Mouse (Mus musculus) CH12.LX (cell line): ENCODE data around the gene Ralgps2. TPM values are rescaled to one million over a fixed set of nuclear protein-coding genes. Genes with fewer than 3 reads are reported as not detected.
A peak's percentile ranks its signal among the peaks of the same experiment; 100 is the strongest.

Experiments
- DNase-seq: peaks from one replicate; pipeline ENCODE4 v3.0.0-alpha.2; 2013; ENCODE audit errors: extremely low read depth
- H3K27ac ChIP-seq: 2 replicates; pipeline ENCODE4 v1.5.1; 2012; ENCODE audit warnings: low read depth, mild to moderate bottlenecking, control low read depth, moderate library complexity; ENCODE audit not compliant: insufficient read depth
- H3K27me3 ChIP-seq: replicated peaks from 2 replicates; pipeline ENCODE3; 2012; ENCODE audit warnings: inconsistent platforms
- H3K36me3 ChIP-seq, 2 experiments: replicated peaks in 1 of 2; 2 replicates each; pipeline versions ENCODE3 to v1.6.1; 2012; ENCODE audit warnings: inconsistent platforms in 1 of 2, low read length in 1 of 2, mild to moderate bottlenecking in 1 of 2, mixed read lengths in 1 of 2, moderate library complexity in 1 of 2; ENCODE audit not compliant: control insufficient read depth in 1 of 2, insufficient read depth in 1 of 2
- H3K4me1 ChIP-seq, 2 experiments: 2 replicates each; pipeline ENCODE4 v1.6.1; 2012; ENCODE audit warnings: inconsistent platforms in 1 of 2, moderate library complexity in 1 of 2; ENCODE audit not compliant: insufficient read depth in 2 of 2, control insufficient read depth in 1 of 2
- H3K4me2 ChIP-seq: 2 replicates; pipeline ENCODE4 v1.6.1; 2012; ENCODE audit warnings: low read depth, mild to moderate bottlenecking, control low read depth; ENCODE audit not compliant: poor library complexity, insufficient read depth, severe bottlenecking
- H3K4me3 ChIP-seq, 3 experiments: fragments of 150-350 bp in 1 of 3; sonication (generic) in 1 of 3; replicated peaks in 1 of 3; 2 replicates each; pipeline versions ENCODE3 to v1.5.1; 2011 to 2012; ENCODE audit warnings: low read depth in 2 of 3, low read length in 2 of 3, mild to moderate bottlenecking in 2 of 3, moderate library complexity in 2 of 3, control low read depth in 1 of 3, improper control_type of control experiment in 1 of 3, inconsistent platforms in 1 of 3, mixed read lengths in 1 of 3; ENCODE audit not compliant: poor library complexity in 1 of 3
- H3K79me2 ChIP-seq: replicated peaks from 2 replicates; pipeline ENCODE4 v1.6.1; 2012; ENCODE audit warnings: mild to moderate bottlenecking, moderate library complexity; ENCODE audit not compliant: control insufficient read depth, poor library complexity, insufficient read depth, severe bottlenecking; ENCODE audit errors: extremely low read depth
- H3K9ac ChIP-seq: 2 replicates; pipeline ENCODE4 v1.6.1; 2012; ENCODE audit warnings: low read depth, mild to moderate bottlenecking, control low read depth, moderate library complexity; ENCODE audit not compliant: insufficient read depth
- H3K9me3 ChIP-seq: replicated peaks from 2 replicates; pipeline ENCODE3; 2012; ENCODE audit warnings: low read length, inconsistent platforms, mixed read lengths
- BHLHE40 ChIP-seq: IDR thresholded peaks from 2 replicates; pipeline ENCODE4 v1.6.1; 2011; ENCODE audit warnings: mild to moderate bottlenecking, low read depth, low read length, improper control_type of control experiment
- CHD1 ChIP-seq: IDR thresholded peaks from 2 replicates; pipeline ENCODE4 v1.6.1; 2012; ENCODE audit warnings: low read depth, low read length, improper control_type of control experiment, inconsistent platforms
- CHD2 ChIP-seq: IDR thresholded peaks from 2 replicates; pipeline ENCODE4 v1.6.1; 2011; ENCODE audit warnings: low read length, improper control_type of control experiment
- CTCF ChIP-seq, 2 experiments: IDR thresholded peaks in 1 of 2; conservative IDR thresholded peaks in 1 of 2; 2 replicates each; pipeline ENCODE4 v1.5.1; 2011 to 2012; ENCODE audit warnings: low read depth in 2 of 2, low read length in 2 of 2, improper control_type of control experiment in 1 of 2, inconsistent platforms in 1 of 2, mild to moderate bottlenecking in 1 of 2, moderate library complexity in 1 of 2
- E2F4 ChIP-seq: IDR thresholded peaks from 2 replicates; pipeline ENCODE4 v1.6.1; 2011; ENCODE audit warnings: low read depth, low read length, improper control_type of control experiment; ENCODE audit not compliant: insufficient replicate concordance
- ELF1 ChIP-seq: IDR thresholded peaks from 2 replicates; pipeline ENCODE4 v1.6.1; 2014; ENCODE audit warnings: low read depth, mild to moderate bottlenecking, inconsistent platforms, low read length, improper control_type of control experiment
- EP300 ChIP-seq: IDR thresholded peaks from 2 replicates; pipeline ENCODE4 v1.6.1; 2011; ENCODE audit warnings: low read length, improper control_type of control experiment
- ETS1 ChIP-seq: conservative IDR thresholded peaks from 2 replicates; pipeline ENCODE4 v1.6.1; 2012; ENCODE audit warnings: low read depth, mild to moderate bottlenecking, inconsistent platforms, low read length, improper control_type of control experiment, moderate library complexity
- GABPA ChIP-seq: IDR thresholded peaks from 2 replicates; pipeline ENCODE4 v1.6.1; 2012; ENCODE audit warnings: low read depth, low read length, improper control_type of control experiment, inconsistent platforms; ENCODE audit not compliant: insufficient replicate concordance
- HCFC1 ChIP-seq: IDR thresholded peaks from 2 replicates; pipeline ENCODE4 v1.6.1; 2012; ENCODE audit warnings: low read depth, mild to moderate bottlenecking, inconsistent platforms, low read length, improper control_type of control experiment
- IRF4 ChIP-seq: IDR thresholded peaks from 2 replicates; pipeline ENCODE4 v1.6.1; 2014; ENCODE audit warnings: low read depth, mild to moderate bottlenecking, inconsistent platforms, low read length, improper control_type of control experiment
- JUN ChIP-seq: IDR thresholded peaks from 2 replicates; pipeline ENCODE4 v1.6.1; 2011; ENCODE audit warnings: low read depth, mild to moderate bottlenecking, low read length, improper control_type of control experiment, moderate library complexity; ENCODE audit not compliant: insufficient read depth
- JUND ChIP-seq: conservative IDR thresholded peaks from 2 replicates; pipeline ENCODE4 v1.6.1; 2011; ENCODE audit warnings: low read depth, low read length, improper control_type of control experiment
- KAT2A ChIP-seq: IDR thresholded peaks from 2 replicates; pipeline ENCODE4 v1.6.1; 2012; ENCODE audit warnings: low read length, improper control_type of control experiment, inconsistent platforms; ENCODE audit not compliant: insufficient replicate concordance
- MAFK ChIP-seq: IDR thresholded peaks from 2 replicates; pipeline ENCODE4 v1.6.1; 2011; ENCODE audit warnings: low read length, improper control_type of control experiment; ENCODE audit not compliant: insufficient replicate concordance
- MAX ChIP-seq: IDR thresholded peaks from 2 replicates; pipeline ENCODE4 v1.6.1; 2011; ENCODE audit warnings: low read length, improper control_type of control experiment
- MAZ ChIP-seq: IDR thresholded peaks from 2 replicates; pipeline ENCODE4 v1.6.1; 2012; ENCODE audit warnings: low read depth, mild to moderate bottlenecking, inconsistent platforms, low read length, improper control_type of control experiment, moderate library complexity
- MEF2A ChIP-seq: IDR thresholded peaks from 2 replicates; pipeline ENCODE4 v1.6.1; 2014; ENCODE audit warnings: low read depth, mild to moderate bottlenecking, inconsistent platforms, low read length, improper control_type of control experiment, borderline replicate concordance
- MXI1 ChIP-seq: IDR thresholded peaks from 2 replicates; pipeline ENCODE4 v1.6.1; 2011; ENCODE audit warnings: mild to moderate bottlenecking, low read depth, low read length, improper control_type of control experiment
- MYC ChIP-seq: IDR thresholded peaks from 2 replicates; pipeline ENCODE4 v1.6.1; 2011; ENCODE audit warnings: low read depth, mild to moderate bottlenecking, improper control_type of control experiment, low read length
- NELFE ChIP-seq: IDR thresholded peaks from 2 replicates; pipeline ENCODE4 v1.6.1; 2011; ENCODE audit warnings: low read depth, low read length, improper control_type of control experiment
- NRF1 ChIP-seq: IDR thresholded peaks from 2 replicates; pipeline ENCODE4 v1.6.1; 2014; ENCODE audit warnings: low read depth, mild to moderate bottlenecking, inconsistent platforms, low read length, improper control_type of control experiment, moderate library complexity
- PAX5 ChIP-seq: IDR thresholded peaks from 2 replicates; pipeline ENCODE4 v1.6.1; 2012; ENCODE audit warnings: low read length, inconsistent platforms, mixed read lengths
- POLR2A ChIP-seq: IDR thresholded peaks from 2 replicates; pipeline ENCODE4 v1.6.1; 2011; ENCODE audit warnings: low read depth, mild to moderate bottlenecking, improper control_type of control experiment, low read length
- POLR2AphosphoS2 ChIP-seq: IDR thresholded peaks from 2 replicates; pipeline ENCODE4 v1.6.1; 2011; ENCODE audit warnings: low read depth, low read length, improper control_type of control experiment
- RAD21 ChIP-seq: IDR thresholded peaks from 2 replicates; pipeline ENCODE4 v1.6.1; 2011; ENCODE audit warnings: low read depth, mild to moderate bottlenecking, low read length, improper control_type of control experiment, moderate library complexity
- RCOR1 ChIP-seq: conservative IDR thresholded peaks from 2 replicates; pipeline ENCODE4 v1.6.1; 2012; ENCODE audit warnings: low read depth, mild to moderate bottlenecking, inconsistent platforms, low read length, improper control_type of control experiment
- SIN3A ChIP-seq: IDR thresholded peaks from 2 replicates; pipeline ENCODE4 v1.6.1; 2012; ENCODE audit warnings: low read length, improper control_type of control experiment, inconsistent platforms
- SMC3 ChIP-seq: IDR thresholded peaks from 2 replicates; pipeline ENCODE4 v1.6.1; 2011; ENCODE audit warnings: low read depth, low read length, improper control_type of control experiment
- TBP ChIP-seq: conservative IDR thresholded peaks from 2 replicates; pipeline ENCODE4 v1.6.1; 2011; ENCODE audit warnings: low read depth, low read length, improper control_type of control experiment
- TCF12 ChIP-seq: IDR thresholded peaks from 2 replicates; pipeline ENCODE4 v1.6.1; 2014; ENCODE audit warnings: low read depth, mild to moderate bottlenecking, inconsistent platforms, low read length, improper control_type of control experiment
- UBTF ChIP-seq: IDR thresholded peaks from 2 replicates; pipeline ENCODE4 v1.6.1; 2012; ENCODE audit warnings: low read depth, mild to moderate bottlenecking, inconsistent platforms, low read length, improper control_type of control experiment, moderate library complexity
- USF1 ChIP-seq: IDR thresholded peaks from 2 replicates; pipeline ENCODE4 v1.6.1; 2014; ENCODE audit warnings: low read depth, mild to moderate bottlenecking, inconsistent platforms, low read length, improper control_type of control experiment
- USF2 ChIP-seq: conservative IDR thresholded peaks from 2 replicates; pipeline ENCODE4 v1.6.1; 2011; ENCODE audit warnings: low read depth, low read length, improper control_type of control experiment
- ZC3H11A ChIP-seq: IDR thresholded peaks from 2 replicates; pipeline ENCODE4 v1.6.1; 2012; ENCODE audit warnings: low read depth, mild to moderate bottlenecking, inconsistent platforms, low read length, improper control_type of control experiment
- ZKSCAN1 ChIP-seq: IDR thresholded peaks from 2 replicates; pipeline ENCODE4 v1.6.1; 2012; ENCODE audit warnings: low read depth, inconsistent platforms, low read length, improper control_type of control experiment, borderline replicate concordance
- ZMIZ1 ChIP-seq: IDR thresholded peaks from 2 replicates; pipeline ENCODE4 v1.6.1; 2012; ENCODE audit warnings: low read depth, mild to moderate bottlenecking, inconsistent platforms, low read length, improper control_type of control experiment
- ZNF384 ChIP-seq: IDR thresholded peaks from 2 replicates; pipeline ENCODE4 v1.6.1; 2012; ENCODE audit warnings: low read depth, low read length, improper control_type of control experiment, inconsistent platforms
- dilution Hi-C: fragments of 300-500 bp; cut with MboI; formaldehyde crosslinking; loops from 2 replicates; pipeline ENCODE4 v1.14.3; 2020; ENCODE audit warnings: low sequenced_read_pairs; ENCODE audit not compliant: extremely low pct_unique_long_range_greater_than_20kb, extremely low pct_ligation_motif_present
- in situ Hi-C: fragments of 300-500 bp; cut with MboI; formaldehyde crosslinking; loops from 3 replicates; pipeline ENCODE4 v1.14.3; 2019; ENCODE audit warnings: low sequenced_read_pairs, low pct_ligation_motif_present, low pct_unique_long_range_greater_than_20kb, mixed read lengths
- polyA plus RNA-seq: library from polyadenylated mRNA; unstranded; fragments of >175 nt; gene quantifications from 2 replicates; pipeline ENCODE4 v1.2.1, GENCODE M21; 2012; ENCODE audit warnings: low read depth; ENCODE audit not compliant: insufficient read length
- total RNA-seq, 2 experiments: library from RNA; depleted of rRNA; stranded (reverse); fragments of 300-350 nt in 1 of 2; fragments of >200 nt in 1 of 2; gene quantifications; 2 replicates each; pipeline ENCODE4 v1.2.3; 2012 to 2014

The Ralgps2 gene
- total and polyA plus RNA-seq, 3 experiments = 65.1 to 149 (median 133) TPM

- in situ Hi-C loops (no loop called here), dilution Hi-C loops (no loop called here)
- H3K27ac ChIP-seq = peak overlapping the region; percentile 90
- no peaks in the 10 kb centered on the region for H3K36me3 ChIP-seq
- H3K4me1 ChIP-seq = peaks cover 7 to 46% of the 10 kb centered on the region in 2 experiments
- no peaks in the 10 kb centered on the region for H3K9me3 ChIP-seq
- H3K4me2 ChIP-seq = peak overlapping the region; percentile 76
- H3K27me3 ChIP-seq = no peaks in the 10 kb centered on the region
- H3K9ac ChIP-seq = peak overlapping the region; percentile 82
- H3K4me3 ChIP-seq = peak overlapping the region; percentile 50 to 58 (median 53)
- no peaks in the 10 kb centered on the region for H3K79me2 ChIP-seq
- DNase-seq = peak; percentile 96
- TF ChIP-seq ELF1 (peak; percentile 83), SIN3A (no peak), ZMIZ1 (no peak), NELFE (peak; percentile 66), JUND (no peak), BHLHE40 (peak; percentile 30; the same call in 1 of the 2 replicates), GABPA (no peak), RAD21 (no peak), MAFK (no peak), ZC3H11A (no peak), NRF1 (no peak), MAZ (no peak), ZKSCAN1 (no peak), IRF4 (peak; percentile 58), E2F4 (no peak), MXI1 (no peak), ETS1 (peak; percentile 43; the same call in 1 of the 2 replicates), JUN (no peak), USF2 (no peak), HCFC1 (0 out of 2 replicates have a peak, but pooled peaks have one; percentile 52), MEF2A (no peak; the same call in 1 of the 2 replicates), UBTF (no peak), KAT2A (no peak), ZNF384 (no peak), PAX5 (no peak), CTCF (conservative IDR thresholded peaks at IDR 0.05 in 1 of 2, IDR thresholded peaks at IDR 0.05 in 1 of 2; ENCODE audit: low read depth in 2 of 2, low read length in 2 of 2) (no peak), RCOR1 (no peak), CHD2 (no peak), POLR2AphosphoS2 (no peak), TCF12 (peak; percentile 59; the same call in 1 of the 2 replicates), MAX (no peak; the same call in 1 of the 2 replicates), TBP (peak; percentile 85), EP300 (peak; percentile 40; the same call in 1 of the 2 replicates), USF1 (no peak), MYC (no peak), SMC3 (peak; percentile 6; the same call in 1 of the 2 replicates), CHD1 (0 out of 2 replicates have a peak, but pooled peaks have one; percentile 47), POLR2A (peak; percentile 64; the same call in 1 of the 2 replicates)
- TF ChIP-seq, all 38 proteins: peak for 12
These were observed 16.7 kb upstream of the Ralgps2 start for GRCm38 (mm10) chr1:156955926-156956760.
